Mouse (Mus musculus) G1E (cell line): ENCODE data around the gene Clcn5.

ENCODE experiments used
- CTCF ChIP-seq: IDR thresholded peaks from 2 replicates; pipeline ENCODE4 v1.5.1; 2012; ENCODE audit warnings: low read depth, low read length, inconsistent platforms, mixed read lengths
- GATA1 ChIP-seq: IDR thresholded peaks from 2 replicates; pipeline ENCODE4 v1.6.1; 2012; ENCODE audit warnings: borderline replicate concordance, low read length, inconsistent platforms, mixed read lengths
- GATA2 ChIP-seq: IDR thresholded peaks from 2 replicates; pipeline ENCODE4 v1.6.1; 2012; ENCODE audit warnings: low read depth, low read length, inconsistent platforms, borderline replicate concordance
- POLR2AphosphoS5 ChIP-seq: IDR thresholded peaks from 2 replicates; pipeline ENCODE4 v1.6.1; 2012; ENCODE audit warnings: low read depth, low read length, inconsistent platforms; ENCODE audit not compliant: insufficient replicate concordance
- TAL1 ChIP-seq: conservative IDR thresholded peaks from 2 replicates; pipeline ENCODE4 v1.6.1; 2012; ENCODE audit warnings: low read depth, low read length, inconsistent platforms, mixed read lengths

DNA sequence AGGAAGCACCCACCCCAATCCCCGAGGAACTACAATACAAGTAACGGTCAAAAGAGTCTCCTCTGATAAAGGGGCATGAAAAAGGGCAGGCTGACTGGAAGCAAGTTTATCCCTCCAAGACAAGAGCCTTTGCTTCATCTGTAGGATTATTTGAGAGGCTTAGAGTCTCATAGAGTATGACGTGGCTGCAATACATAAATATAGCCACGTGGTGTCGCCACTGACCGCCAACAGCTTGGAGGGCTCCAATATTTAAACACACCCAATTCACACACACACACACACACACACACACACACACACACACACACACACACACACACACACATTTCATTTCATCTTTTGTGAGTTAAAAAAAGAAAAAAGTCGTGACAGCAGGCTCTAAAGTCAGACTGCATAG, 3.1 kb upstream of the Clcn5 start:
- TF ChIP-seq CTCF (peak; percentile 23; the same call in 1 of the 2 replicates), POLR2AphosphoS5 (no peak), GATA1 (no peak), TAL1 (no peak), GATA2 (no peak)
